Mouse (Mus musculus) forebrain, embryonic 14.5 days (tissue): ENCODE results near the gene Otulin. TPM values are rescaled to one million over a fixed set of nuclear protein-coding genes. Genes with fewer than 3 reads are reported as not detected.
A peak's percentile ranks its signal among the peaks of the same experiment; 100 is the strongest.

Source experiments
- ATAC-seq: fragments of 200-750 bp; cut with Nextera tagmentation; 2 replicates; pipeline ENCODE4 v1.8.0; 2017; ENCODE audit warnings: mild to moderate bottlenecking, moderate library complexity
- DNase-seq: peaks from one replicate; pipeline ENCODE4 v3.0.0-alpha.2; 2015; ENCODE audit warnings: low spot score
- H3K27ac ChIP-seq: fragments of 300-500 bp; sonication (generic); 2 replicates; pipeline ENCODE4 v1.5.1; 2014; ENCODE audit warnings: low read depth, mild to moderate bottlenecking, control low read depth, low read length, moderate library complexity
- H3K27me3 ChIP-seq: fragments of 300-500 bp; sonication (generic); replicated peaks from 2 replicates; pipeline ENCODE4 v1.6.1; 2014; ENCODE audit warnings: low read length, control low read depth, mixed read lengths; ENCODE audit not compliant: control insufficient read depth, insufficient read depth
- H3K36me3 ChIP-seq: fragments of 300-500 bp; sonication (generic); 2 replicates; pipeline ENCODE4 v1.6.1; 2014; ENCODE audit warnings: low read length, control low read depth; ENCODE audit not compliant: control insufficient read depth, insufficient read depth
- H3K4me1 ChIP-seq: fragments of 300-500 bp; sonication (generic); 2 replicates; pipeline ENCODE4 v1.6.1; 2014; ENCODE audit warnings: antibody characterized with exemption, low read length, control low read depth; ENCODE audit not compliant: control insufficient read depth, insufficient read depth
- H3K4me2 ChIP-seq: fragments of 300-500 bp; sonication (generic); 2 replicates; pipeline ENCODE4 v1.6.1; 2014; ENCODE audit warnings: mild to moderate bottlenecking, control low read depth, low read length
- H3K4me3 ChIP-seq: fragments of 300-500 bp; sonication (generic); 2 replicates; pipeline ENCODE4 v1.5.1; 2014; ENCODE audit warnings: low read depth, low read length, control low read depth
- H3K9ac ChIP-seq: fragments of 300-500 bp; sonication (generic); 2 replicates; pipeline ENCODE4 v1.6.1; 2014; ENCODE audit warnings: mild to moderate bottlenecking, low read length, control low read depth, moderate library complexity
- H3K9me3 ChIP-seq: fragments of 300-500 bp; sonication (generic); replicated peaks from 2 replicates; pipeline ENCODE4 v1.6.1; 2016; ENCODE audit warnings: low read length, control low read depth, mixed read lengths; ENCODE audit not compliant: control insufficient read depth
- WGBS: fragments of 180-500 bp; shearing (Covaris S2); extraction: QIAGEN DNeasy Blood & Tissue Kit; methylation state at CpG from one replicate; pipeline ENCODE4 v1.1.7; 2014; 5-methylcytosine and 5-hydroxymethylcytosine counted together
- polyA plus RNA-seq: library from polyadenylated mRNA; unstranded; fragments of >200 nt; fragmentation: Nextera tagmentation; extraction: Ambion mirVana; gene quantifications from 2 replicates; pipeline ENCODE4 v1.2.1, GENCODE M21; 2014

Otulin gene
- polyA plus RNA-seq, 1 experiment from 2014 or later: 36.0 TPM

DNA sequence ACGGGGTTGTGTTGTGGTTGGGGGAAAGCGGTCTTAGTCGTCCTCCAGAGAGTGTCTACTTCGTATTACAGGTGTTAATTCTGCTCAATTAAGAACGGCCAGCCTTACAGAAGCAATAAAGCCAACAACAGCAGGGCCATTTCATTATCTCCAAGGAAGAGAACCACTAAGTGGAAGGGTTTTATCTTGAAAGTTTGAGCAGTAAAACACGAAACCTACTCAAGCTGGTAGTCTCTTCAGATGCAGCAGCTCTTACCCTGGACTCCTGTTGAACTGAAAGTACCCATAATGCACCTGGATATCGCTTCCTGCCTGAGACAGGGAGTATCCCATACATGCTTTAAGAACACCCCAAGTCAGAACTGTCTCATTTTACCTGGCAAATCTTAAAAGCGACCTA lies 40.2 kb upstream of the Otulin start:
- 84% methylated on average over 8 of the region's 8 CpGs for WGBS
- Histone ChIP-seq H3K9ac (no peak overlapping the region), H3K9me3 (no peaks in the 10 kb centered on the region), H3K27ac (no peak overlapping the region), H3K4me2 (no peak overlapping the region), H3K4me3 (no peak overlapping the region), H3K4me1 (no peaks in the 10 kb centered on the region), H3K27me3 (no peaks in the 10 kb centered on the region), H3K36me3 (no peaks in the 10 kb centered on the region)
- ATAC-seq (no peak), DNase-seq (no peak)

DNA sequence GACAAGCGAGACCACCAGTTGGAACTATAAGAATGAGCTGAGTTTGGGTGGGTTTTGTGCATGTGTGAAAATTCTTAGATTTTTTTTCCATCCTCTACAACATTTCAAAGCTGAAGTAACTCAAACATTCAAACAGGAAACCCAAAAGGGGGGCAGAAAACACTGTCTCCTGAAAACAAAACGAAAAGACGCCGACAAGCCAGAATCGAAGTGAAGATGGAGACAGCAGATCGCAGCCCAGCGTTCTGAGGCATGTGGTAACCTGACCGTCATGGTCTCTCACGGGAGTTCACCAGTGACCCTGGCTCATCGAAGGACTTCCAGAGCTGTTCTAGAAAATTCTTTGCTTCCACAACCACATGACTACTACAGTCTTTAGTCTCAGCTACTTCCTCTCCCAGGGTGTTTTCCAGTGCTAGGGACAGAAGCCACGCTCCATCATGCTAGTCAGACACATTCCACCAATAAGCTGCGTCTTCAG lies 39.5 kb upstream of the Otulin start:
- WGBS: 94% methylated on average over 12 of the region's 12 CpGs
- DNase-seq: no peak
- H3K9ac ChIP-seq: no peak overlapping the region
- no peak overlapping the region for H3K4me2 ChIP-seq
- no peaks in the 10 kb centered on the region for H3K4me1 ChIP-seq
- H3K27ac ChIP-seq: no peak overlapping the region
- no peaks in the 10 kb centered on the region for H3K36me3 ChIP-seq
- no peaks in the 10 kb centered on the region for H3K9me3 ChIP-seq
- no peak for ATAC-seq
- H3K27me3 ChIP-seq: no peaks in the 10 kb centered on the region
- no peak overlapping the region for H3K4me3 ChIP-seq

DNA sequence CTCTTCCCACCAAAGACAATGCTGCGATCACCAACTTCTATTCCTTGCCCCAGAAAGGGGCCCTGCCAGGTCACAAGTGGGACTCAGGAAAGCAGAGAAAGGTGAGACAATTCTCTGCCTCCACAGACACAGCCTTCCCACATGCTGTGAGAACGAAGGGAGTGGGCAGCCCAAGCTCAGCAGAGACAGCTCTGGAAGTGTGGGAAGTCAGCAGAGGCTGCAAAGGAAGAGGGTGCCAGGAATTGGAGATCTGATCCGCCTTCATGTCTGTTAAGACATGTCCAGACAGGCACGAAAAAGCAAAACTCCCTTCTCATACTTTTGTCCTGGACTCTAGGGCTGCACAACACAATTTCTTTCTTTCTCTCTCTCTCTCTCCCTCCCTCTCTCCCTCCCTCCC lies 38.8 kb upstream of the Otulin start:
- no peak overlapping the region for H3K9ac ChIP-seq
- no peaks in the 10 kb centered on the region for H3K36me3 ChIP-seq
- H3K27ac ChIP-seq: no peak overlapping the region
- H3K4me2 ChIP-seq: no peak overlapping the region
- no peak overlapping the region for H3K4me3 ChIP-seq
- WGBS: 78% methylated on average over 4 of the region's 4 CpGs
- no peak for DNase-seq
- no peak for ATAC-seq
- no peaks in the 10 kb centered on the region for H3K9me3 ChIP-seq
- no peaks in the 10 kb centered on the region for H3K27me3 ChIP-seq
- no peaks in the 10 kb centered on the region for H3K4me1 ChIP-seq

DNA sequence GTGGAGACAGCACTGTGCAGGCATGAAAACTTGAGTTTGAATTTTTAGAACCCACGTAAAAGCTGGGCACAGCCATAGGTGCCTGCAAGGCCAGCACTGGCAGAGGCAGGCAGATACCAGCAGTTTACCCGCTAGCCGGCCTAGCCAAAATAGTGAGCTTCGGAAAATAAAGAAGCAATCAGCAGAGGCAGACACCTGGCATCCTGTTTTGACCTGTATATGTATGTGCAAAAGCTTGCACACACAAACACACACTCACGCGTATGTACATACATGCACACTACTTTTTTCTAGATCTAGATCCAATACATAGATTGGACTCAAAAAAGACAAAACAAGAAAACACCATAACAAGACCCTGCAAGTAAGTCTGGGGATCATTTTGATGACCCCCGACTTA lies 38.1 kb upstream of the Otulin start:
- H3K9me3 ChIP-seq: no peaks in the 10 kb centered on the region
- no peak overlapping the region for H3K4me3 ChIP-seq
- no peak overlapping the region for H3K9ac ChIP-seq
- H3K36me3 ChIP-seq: no peaks in the 10 kb centered on the region
- no peak for DNase-seq
- no peak for ATAC-seq
- no peaks in the 10 kb centered on the region for H3K4me1 ChIP-seq
- 88% methylated on average over 7 of the region's 7 CpGs for whole genome bisulfite sequencing
- H3K27me3 ChIP-seq: no peaks in the 10 kb centered on the region
- H3K27ac ChIP-seq: no peak overlapping the region
- no peak overlapping the region for H3K4me2 ChIP-seq

DNA sequence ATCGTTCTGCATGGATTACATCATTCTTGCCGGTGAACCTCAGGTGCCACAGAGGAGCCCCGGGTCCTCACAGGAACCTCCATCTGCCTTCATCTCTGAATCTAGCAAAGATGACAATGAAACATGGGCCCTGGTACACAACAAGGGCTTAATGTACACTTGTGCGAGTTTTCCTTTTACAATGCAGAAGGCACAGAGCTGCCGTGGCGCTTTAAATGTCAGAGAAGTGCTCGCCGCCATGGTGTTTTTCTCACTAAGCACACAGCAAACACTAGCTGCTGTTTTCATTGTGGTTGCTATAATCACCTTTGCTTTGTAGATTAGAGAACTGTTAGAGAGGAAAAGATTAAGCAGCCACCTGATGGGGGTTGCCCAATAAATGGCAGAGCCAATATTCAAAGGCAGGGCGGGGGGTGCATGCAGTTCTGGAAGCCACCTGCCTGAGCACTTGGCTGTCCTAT lies 37.5 kb upstream of the Otulin start:
- no peak overlapping the region for H3K9ac ChIP-seq
- DNase-seq (no peak), ATAC-seq (no peak)

DNA sequence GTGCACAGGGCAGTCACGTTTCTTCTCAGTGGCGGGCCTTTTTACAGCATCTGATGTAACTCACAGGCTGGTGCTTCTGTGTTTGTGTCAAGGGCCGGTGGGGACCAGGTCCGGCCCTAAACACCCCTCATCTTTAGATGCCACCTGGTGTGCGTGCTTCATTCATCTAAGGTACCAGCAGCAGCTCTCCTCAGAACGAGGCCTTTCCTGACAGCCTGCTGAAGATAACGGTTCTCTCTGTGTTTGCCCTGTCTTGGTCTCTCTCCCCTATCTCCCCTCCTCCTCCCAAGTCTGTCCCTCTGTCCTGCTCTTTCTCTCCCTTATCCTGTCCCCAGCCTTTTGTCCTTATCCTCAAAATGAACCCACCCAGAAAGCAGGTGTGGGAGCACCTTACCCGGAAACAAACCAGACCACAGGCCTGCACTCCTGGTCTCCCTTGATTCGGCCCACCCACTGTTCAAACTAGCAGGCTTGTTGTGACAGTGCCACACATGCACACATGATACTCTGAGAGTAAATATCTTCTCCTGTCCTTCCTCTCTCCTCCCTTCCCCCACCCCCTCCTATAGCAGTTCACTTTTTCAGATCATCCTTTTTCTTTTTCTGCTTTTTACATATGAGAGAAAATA lies 36.5 kb upstream of the Otulin start:
- no peaks in the 10 kb centered on the region for H3K27me3 ChIP-seq
- 62% methylated on average over 9 of the region's 9 CpGs for WGBS
- H3K4me1 ChIP-seq: no peaks in the 10 kb centered on the region
- no peak overlapping the region for H3K9ac ChIP-seq
- no peaks in the 10 kb centered on the region for H3K9me3 ChIP-seq
- no peak for ATAC-seq
- H3K36me3 ChIP-seq: no peaks in the 10 kb centered on the region
- H3K27ac ChIP-seq: no peak overlapping the region
- DNase-seq: no peak
- H3K4me3 ChIP-seq: no peak overlapping the region
- no peak overlapping the region for H3K4me2 ChIP-seq

More for the DNA sequence above, 37.5 kb upstream of the Otulin start:
- no peak overlapping the region for H3K4me2 ChIP-seq
- 67% methylated on average over 9 of the region's 9 CpGs for WGBS
- H3K4me3 ChIP-seq: no peak overlapping the region
- H3K9me3 ChIP-seq: no peaks in the 10 kb centered on the region
- no peaks in the 10 kb centered on the region for H3K4me1 ChIP-seq
- H3K36me3 ChIP-seq: no peaks in the 10 kb centered on the region
- H3K27ac ChIP-seq: no peak overlapping the region
- no peaks in the 10 kb centered on the region for H3K27me3 ChIP-seq

DNA sequence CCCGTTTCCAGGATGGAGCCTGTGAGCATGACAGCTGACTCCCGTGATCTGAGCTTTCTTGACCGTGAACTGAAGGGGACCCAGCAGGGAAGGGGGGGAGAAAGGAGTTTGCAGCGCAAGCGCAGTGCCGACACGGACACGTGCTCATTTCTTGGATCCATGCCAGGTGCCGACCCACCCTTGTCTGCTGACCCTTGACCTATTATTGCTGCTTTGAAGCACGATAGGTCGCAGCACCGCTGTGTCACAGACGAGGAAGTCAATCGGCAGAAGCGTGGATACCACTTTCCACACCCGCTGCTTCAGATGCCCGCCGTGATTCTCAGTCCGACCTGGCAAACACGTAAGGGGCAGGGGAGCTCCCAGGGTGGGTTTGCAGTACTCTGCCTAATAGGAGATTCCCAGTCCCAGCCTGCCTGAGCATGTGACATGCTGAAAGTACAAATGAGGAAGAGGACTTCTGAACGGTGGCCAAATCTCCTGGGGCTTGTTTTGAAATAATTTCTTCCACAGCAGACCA lies 35.0 kb upstream of the Otulin start:
- H3K27ac ChIP-seq: no peak overlapping the region
- no peak overlapping the region for H3K4me3 ChIP-seq
- DNase-seq (no peak), ATAC-seq (peak; percentile 57; the same call in 1 of the 2 replicates)
- no peaks in the 10 kb centered on the region for H3K27me3 ChIP-seq
- no peaks in the 10 kb centered on the region for H3K4me1 ChIP-seq
- no peak overlapping the region for H3K9ac ChIP-seq
- WGBS: 58% methylated on average over 21 of the region's 21 CpGs
- no peaks in the 10 kb centered on the region for H3K9me3 ChIP-seq
- peak overlapping the region; percentile 23; the same call in 1 of the 2 replicates for H3K4me2 ChIP-seq
- H3K36me3 ChIP-seq: no peaks in the 10 kb centered on the region

DNA sequence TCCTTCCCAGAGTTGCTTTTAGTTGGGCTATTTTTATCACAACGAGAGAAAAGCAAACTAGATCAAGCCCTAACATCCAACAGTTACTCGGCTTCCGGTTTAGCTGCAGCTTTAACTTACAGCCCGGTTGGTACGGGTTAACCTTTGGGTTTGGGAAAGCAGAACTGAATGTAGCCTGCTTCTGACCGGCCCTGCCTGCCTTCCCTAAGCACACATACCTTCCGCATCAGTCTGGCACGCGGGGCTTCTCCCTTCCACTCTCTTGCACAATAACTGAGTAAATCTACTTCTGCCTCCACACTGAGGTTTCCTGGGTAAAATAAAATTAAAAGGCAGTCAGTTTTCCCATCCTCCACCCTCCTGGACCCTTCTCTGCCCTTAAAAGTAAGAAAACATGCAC lies 33.6 kb upstream of the Otulin start:
- DNase-seq (no peak), ATAC-seq (no peak)
- H3K9ac ChIP-seq: no peak overlapping the region
- H3K9me3 ChIP-seq: no peaks in the 10 kb centered on the region
- WGBS: 94% methylated on average over 9 of the region's 9 CpGs
- H3K4me1 ChIP-seq: no peaks in the 10 kb centered on the region
- no peaks in the 10 kb centered on the region for H3K27me3 ChIP-seq
- H3K27ac ChIP-seq: no peak overlapping the region
- H3K4me3 ChIP-seq: no peak overlapping the region
- H3K4me2 ChIP-seq: no peak overlapping the region
- no peaks in the 10 kb centered on the region for H3K36me3 ChIP-seq

DNA sequence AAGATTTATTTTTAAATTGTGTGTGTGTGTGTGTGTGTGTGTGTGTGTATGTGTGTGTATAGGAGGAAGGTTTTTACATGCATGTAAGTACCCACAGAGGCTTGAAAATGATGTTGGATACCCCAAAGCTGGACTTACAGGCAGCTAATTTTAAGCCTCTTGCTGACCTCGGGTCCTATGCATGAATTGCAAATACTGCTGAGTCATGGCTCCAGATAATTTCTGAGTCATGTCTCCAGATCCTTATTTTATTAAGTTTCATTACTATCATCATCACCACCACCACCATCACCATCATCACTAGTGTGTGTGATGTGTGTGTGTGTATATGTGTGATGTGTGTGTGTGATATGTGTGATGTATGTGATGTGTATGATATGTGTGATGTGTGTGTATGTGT lies 32.2 kb upstream of the Otulin start:
- Histone ChIP-seq H3K27ac (no peak overlapping the region), H3K4me1 (no peaks in the 10 kb centered on the region), H3K36me3 (no peaks in the 10 kb centered on the region), H3K27me3 (no peaks in the 10 kb centered on the region), H3K9ac (no peak overlapping the region), H3K4me2 (no peak overlapping the region), H3K9me3 (no peaks in the 10 kb centered on the region), H3K4me3 (no peak overlapping the region)
- DNase-seq: no peak
- no peak for ATAC-seq
- 81% methylated on average over 1 of the region's 1 CpGs for WGBS
